Mouse (Mus musculus): ENCODE measurements around the gene Cmpk1.

GRCm38 (mm10) chr4:114916056-114916455 is 71.0 kb downstream of the Cmpk1 start:
- TF ChIP-seq CTCF (IDR thresholded peaks at IDR 0.05; ENCODE audit: borderline replicate concordance, insufficient read depth, low read depth, low read length): no peak
- no peak for TF ChIP-seq POLR2A (IDR thresholded peaks at IDR 0.05; ENCODE audit: borderline replicate concordance, insufficient read depth, low read length)
